Mouse (Mus musculus) thymus, adult 2 months (tissue): ENCODE data around the gene Mcm10. TPM values are rescaled to one million over a fixed set of nuclear protein-coding genes. Genes with fewer than 3 reads are reported as not detected.

Experiments used
- DNase-seq: peaks from one replicate; pipeline ENCODE4 v3.0.0; 2021
- H3K27ac ChIP-seq: fragments of 200-500 bp; 2 replicates; pipeline ENCODE4 v1.5.1; 2012; ENCODE audit warnings: low read length, control low read depth; ENCODE audit not compliant: control insufficient read depth, insufficient read depth
- H3K27me3 ChIP-seq: fragments of 200-500 bp; 2 replicates; pipeline ENCODE4 v1.6.1; 2012; ENCODE audit warnings: mild to moderate bottlenecking, low read length, moderate library complexity, mixed read lengths; ENCODE audit not compliant: control insufficient read depth, insufficient read depth
- H3K36me3 ChIP-seq: fragments of 200-500 bp; 2 replicates; pipeline ENCODE4 v1.6.1; 2012; ENCODE audit warnings: mild to moderate bottlenecking, low read length, moderate library complexity; ENCODE audit not compliant: control insufficient read depth, insufficient read depth
- H3K4me1 ChIP-seq: fragments of 200-500 bp; replicated peaks from 2 replicates; pipeline ENCODE4 v1.6.1; 2012; ENCODE audit warnings: low read length; ENCODE audit not compliant: control insufficient read depth, insufficient read depth
- H3K4me3 ChIP-seq: fragments of 200-500 bp; 2 replicates; pipeline ENCODE4 v1.5.1; 2012; ENCODE audit warnings: mild to moderate bottlenecking, low read length, control low read depth, moderate library complexity; ENCODE audit not compliant: control insufficient read depth, insufficient read depth
- CTCF ChIP-seq: fragments of 200-500 bp; IDR thresholded peaks from 2 replicates; pipeline ENCODE4 v1.5.1; 2012; ENCODE audit warnings: mild to moderate bottlenecking, control low read depth, low read length, moderate library complexity, borderline replicate concordance; ENCODE audit not compliant: control insufficient read depth, poor library complexity, insufficient read depth; ENCODE audit errors: extremely low read depth
- POLR2A ChIP-seq: fragments of 200-500 bp; IDR thresholded peaks from 2 replicates; pipeline ENCODE4 v1.6.1; 2012; ENCODE audit warnings: mild to moderate bottlenecking, low read length, control low read depth, moderate library complexity; ENCODE audit not compliant: control insufficient read depth, poor library complexity, insufficient read depth; ENCODE audit errors: extremely low read depth
- WGBS: fragments of 180-500 bp; shearing (Covaris S2); methylation state at CpG from one replicate; pipeline ENCODE4 v1.1.7; 2018; 5-methylcytosine and 5-hydroxymethylcytosine counted together
- polyA plus RNA-seq: library from polyadenylated mRNA; depleted of rRNA; stranded (reverse); fragments of >200 nt; gene quantifications from 2 replicates; pipeline ENCODE4 v1.2.3, GENCODE M21; 2012

The Mcm10 gene
- polyA plus RNA-seq, 1 experiment, result 21.1 TPM

DNA sequence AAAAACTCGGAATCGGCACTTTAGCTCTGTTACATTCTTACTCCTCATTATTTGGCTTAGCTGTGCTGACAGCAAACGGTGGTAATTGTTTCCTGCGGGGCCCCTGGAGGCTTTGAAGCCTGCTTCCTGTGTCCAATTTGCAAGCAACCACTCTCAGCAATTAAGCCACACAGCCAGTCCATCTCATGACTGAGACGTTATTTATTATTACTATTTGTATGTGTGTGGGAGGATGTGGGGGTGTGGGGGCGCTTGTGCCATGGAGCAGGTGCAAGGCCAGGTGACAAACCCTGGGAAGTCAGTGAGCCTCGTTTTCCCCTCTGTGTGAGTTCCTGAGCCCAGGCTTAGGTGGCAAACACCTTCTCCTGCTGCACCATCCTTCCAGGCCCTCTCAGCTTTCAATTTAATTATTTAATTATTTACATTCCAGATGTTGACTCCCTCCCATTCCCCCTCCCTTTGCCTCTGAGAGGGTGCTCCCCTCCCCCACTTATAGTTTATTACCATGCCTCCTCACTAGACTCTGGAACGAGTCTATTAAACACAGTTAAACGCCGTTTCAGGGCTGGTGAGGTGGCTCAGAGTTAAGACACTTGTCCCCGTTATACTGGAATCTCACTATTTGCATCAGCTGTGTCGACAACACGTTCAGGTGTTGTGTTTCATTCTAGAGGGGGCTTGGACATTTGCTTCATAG, 32.8 kb upstream of the Mcm10 start:
- H3K4me1 ChIP-seq, result no peaks in the 10 kb centered on the region
- H3K4me3 ChIP-seq, result no peak overlapping the region
- TF ChIP-seq CTCF (no peak), POLR2A (no peak)
- H3K36me3 ChIP-seq, result no peaks in the 10 kb centered on the region
- 44% methylated on average over 13 of the region's 13 CpGs for WGBS
- H3K27me3 ChIP-seq, result no peaks in the 10 kb centered on the region
- no peak for DNase-seq
- H3K27ac ChIP-seq, result no peak overlapping the region

DNA sequence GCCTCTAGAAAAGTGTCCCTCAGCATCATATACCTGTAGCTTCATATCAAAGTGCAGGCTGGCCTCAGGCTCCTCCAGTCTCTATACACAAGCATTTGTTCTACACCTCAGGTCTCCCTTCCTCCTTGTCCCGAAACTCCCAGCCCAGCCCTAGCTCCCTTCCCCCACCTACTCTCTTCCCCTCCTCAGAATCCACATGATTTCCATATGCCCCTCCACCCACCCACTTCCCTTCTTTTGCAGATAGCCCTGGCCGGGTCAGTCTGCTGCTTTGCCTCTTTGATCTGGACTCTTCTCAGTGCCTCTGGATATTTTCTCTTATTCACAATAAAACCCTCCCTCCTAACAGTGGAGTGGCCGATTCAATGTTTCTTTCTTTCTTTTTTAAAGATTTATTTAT, 31.7 kb upstream of the Mcm10 start:
- WGBS, result 77% methylated on average over 3 of the region's 3 CpGs
- H3K27me3 ChIP-seq, result no peaks in the 10 kb centered on the region
- TF ChIP-seq CTCF, result no peak
- no peak for TF ChIP-seq POLR2A
- no peak overlapping the region for H3K27ac ChIP-seq
- no peaks in the 10 kb centered on the region for H3K36me3 ChIP-seq
- no peak for DNase-seq
- no peak overlapping the region for H3K4me3 ChIP-seq
- H3K4me1 ChIP-seq, result no peaks in the 10 kb centered on the region

DNA sequence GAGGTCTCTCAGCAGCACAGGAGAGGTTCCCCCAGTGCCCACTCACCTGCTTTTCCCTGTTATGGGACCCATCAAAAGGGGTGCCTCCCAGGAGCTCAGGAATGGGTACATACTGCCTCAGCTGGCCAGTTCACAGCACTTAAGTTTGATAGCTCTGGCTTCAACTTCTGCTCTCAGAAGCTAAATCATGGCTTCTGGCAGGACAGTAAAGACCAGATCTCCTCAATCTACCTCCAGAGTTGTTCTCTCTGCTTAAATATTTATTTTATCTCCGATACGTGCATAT, 30.8 kb upstream of the Mcm10 start:
- TF ChIP-seq CTCF, result no peak
- TF ChIP-seq POLR2A, result no peak
- H3K4me3 ChIP-seq, result no peak overlapping the region
- DNase-seq, result no peak
- H3K27me3 ChIP-seq, result no peaks in the 10 kb centered on the region
- 100% methylated on average over 2 of the region's 2 CpGs for WGBS
- no peaks in the 10 kb centered on the region for H3K36me3 ChIP-seq
- no peak overlapping the region for H3K27ac ChIP-seq
- H3K4me1 ChIP-seq, result no peaks in the 10 kb centered on the region

DNA sequence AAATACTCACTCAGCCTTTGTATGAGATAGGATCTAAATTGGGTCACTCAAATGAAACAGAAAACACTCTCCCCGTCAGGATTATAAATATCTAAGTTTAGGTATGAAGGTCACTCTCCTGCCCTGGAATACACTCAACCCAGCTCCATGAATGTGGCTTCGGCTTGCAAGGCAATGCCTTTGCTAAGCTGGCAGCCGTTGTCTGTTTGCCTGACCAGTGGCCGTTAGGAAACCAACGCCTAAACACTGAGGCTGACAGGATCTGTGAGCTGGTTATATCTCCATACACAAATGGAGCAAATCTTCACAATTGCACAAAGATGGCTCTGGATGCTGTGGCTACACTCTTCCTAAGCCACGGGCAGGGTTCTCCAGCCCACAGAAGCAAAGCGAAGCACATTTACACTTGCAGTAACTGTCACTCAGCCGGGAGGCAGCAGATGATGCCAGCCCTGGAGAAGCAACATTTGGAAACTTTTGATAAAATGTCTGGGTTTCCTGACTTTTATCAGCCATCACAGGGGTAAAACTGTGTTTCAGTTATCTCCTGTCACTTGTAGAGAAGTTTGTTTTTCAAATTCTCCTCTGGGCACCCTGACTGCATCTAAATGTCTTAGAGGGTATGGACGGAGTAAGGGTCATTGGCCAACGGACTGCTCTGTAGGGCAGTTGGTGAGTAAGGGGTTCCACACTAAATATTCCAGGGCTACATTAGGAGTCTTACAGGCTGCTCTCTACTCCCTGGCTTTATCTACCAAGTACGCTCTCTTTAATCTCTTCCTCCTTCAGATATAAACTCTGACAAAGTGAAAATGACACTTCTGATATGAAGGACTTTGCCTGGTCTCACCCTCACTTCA, 30.3 kb upstream of the Mcm10 start:
- Histone ChIP-seq H3K27ac (no peak overlapping the region), H3K36me3 (no peaks in the 10 kb centered on the region)

DNA sequence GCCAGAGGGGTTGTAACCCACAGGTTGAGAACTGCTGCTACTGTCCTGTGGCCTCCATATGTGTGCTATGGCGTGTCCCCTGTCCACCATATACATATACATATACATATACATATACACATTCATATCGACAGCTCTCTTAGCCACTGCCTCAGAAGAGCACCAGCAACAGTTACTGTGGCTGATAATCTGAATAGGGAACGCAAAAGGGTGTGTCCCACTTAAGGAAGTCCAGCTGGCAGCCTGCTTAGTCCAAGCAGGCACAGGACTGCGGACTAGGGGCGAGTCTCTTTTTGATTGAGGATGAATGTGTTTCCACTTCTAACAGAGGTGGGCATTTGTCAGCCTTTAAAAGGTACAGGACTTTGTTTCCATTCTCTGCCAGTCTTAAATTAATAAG, 29.3 kb upstream of the Mcm10 start:
- H3K27me3 ChIP-seq, result no peaks in the 10 kb centered on the region
- TF ChIP-seq POLR2A, result no peak
- no peak for TF ChIP-seq CTCF
- no peak overlapping the region for H3K4me3 ChIP-seq
- no peak for DNase-seq
- no peak overlapping the region for H3K27ac ChIP-seq
- H3K36me3 ChIP-seq, result no peaks in the 10 kb centered on the region
- 95% methylated on average over 5 of the region's 5 CpGs for WGBS
- no peaks in the 10 kb centered on the region for H3K4me1 ChIP-seq

More for the DNA sequence above, 30.3 kb upstream of the Mcm10 start:
- Histone ChIP-seq H3K4me1 (no peaks in the 10 kb centered on the region), H3K27me3 (no peaks in the 10 kb centered on the region), H3K4me3 (no peak overlapping the region)
- TF ChIP-seq POLR2A (no peak), CTCF (no peak)
- no peak for DNase-seq
- WGBS, result 91% methylated on average over 11 of the region's 11 CpGs

DNA sequence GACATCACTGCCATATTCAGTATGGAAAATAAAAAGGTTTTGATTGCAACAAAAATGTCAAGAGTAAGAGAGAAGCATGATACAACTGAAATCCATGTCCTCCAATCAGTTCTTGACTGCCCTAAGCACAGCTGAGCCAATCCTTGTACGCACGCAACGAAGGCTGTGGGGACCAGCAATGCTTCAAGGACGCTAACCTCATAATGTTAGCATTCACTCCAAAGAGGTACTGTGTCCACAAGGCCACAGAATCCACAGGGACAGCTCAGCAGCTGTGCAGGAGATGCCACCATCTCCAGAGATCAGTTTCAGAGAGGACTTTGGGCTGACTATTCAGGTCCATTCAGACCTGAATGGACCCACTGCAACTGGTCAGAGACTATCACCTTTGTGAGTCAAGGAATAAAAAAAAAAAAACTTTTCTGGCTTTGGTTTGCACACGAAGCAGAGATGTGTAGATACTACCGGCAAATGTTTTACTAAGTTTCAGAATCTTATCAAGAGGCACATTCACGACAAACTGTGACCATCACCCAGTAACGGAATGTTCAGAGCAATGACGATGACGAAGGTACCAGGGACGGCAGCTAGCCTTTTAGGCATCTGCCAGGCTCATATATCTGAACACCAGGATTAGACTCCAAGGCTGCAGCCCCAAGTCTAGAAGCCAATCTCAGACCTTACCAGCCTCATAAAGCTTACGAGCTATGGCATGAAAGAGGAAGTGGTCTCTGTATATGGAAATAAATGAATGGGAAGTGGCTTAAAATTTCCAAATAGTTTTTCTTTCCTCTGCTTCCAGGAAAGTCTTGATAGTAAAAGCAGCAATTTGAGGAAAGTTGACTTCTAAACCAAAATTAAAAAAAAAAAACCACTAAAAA, 27.9 kb upstream of the Mcm10 start:
- TF ChIP-seq POLR2A (no peak), CTCF (no peak)
- no peaks in the 10 kb centered on the region for H3K36me3 ChIP-seq
- WGBS, result 86% methylated on average over 12 of the region's 12 CpGs
- H3K27me3 ChIP-seq, result no peaks in the 10 kb centered on the region
- no peak overlapping the region for H3K4me3 ChIP-seq
- H3K4me1 ChIP-seq, result no peaks in the 10 kb centered on the region
- no peak overlapping the region for H3K27ac ChIP-seq
- no peak for DNase-seq
